Mouse (Mus musculus) spleen, adult 2 months (tissue): ENCODE results near the gene 2210408I21Rik. TPM values are rescaled to one million over a fixed set of nuclear protein-coding genes. Genes with fewer than 3 reads are reported as not detected.

Experiments used
- DNase-seq, 2 experiments: peaks; one replicate each; pipeline versions ENCODE4 v3.0.0 to v3.0.0-alpha.2; 2012 to 2021; ENCODE audit warnings: low spot score in 2 of 2, low read depth in 1 of 2
- H3K27ac ChIP-seq: fragments of 200-500 bp; 2 replicates; pipeline ENCODE4 v1.5.1; 2012; ENCODE audit warnings: low read length, inconsistent platforms; ENCODE audit not compliant: insufficient read depth
- H3K27me3 ChIP-seq: fragments of 200-500 bp; 2 replicates; pipeline ENCODE4 v1.6.1; 2012; ENCODE audit warnings: mild to moderate bottlenecking, moderate library complexity, low read length, inconsistent platforms; ENCODE audit not compliant: control insufficient read depth, insufficient read depth
- H3K36me3 ChIP-seq: fragments of 200-500 bp; 2 replicates; pipeline ENCODE4 v1.6.1; 2012; ENCODE audit warnings: mild to moderate bottlenecking, low read length, inconsistent platforms; ENCODE audit not compliant: control insufficient read depth, insufficient read depth
- H3K4me1 ChIP-seq: fragments of 200-500 bp; 2 replicates; pipeline ENCODE4 v1.6.1; 2011; ENCODE audit warnings: inconsistent platforms; ENCODE audit not compliant: control insufficient read depth, insufficient read depth, insufficient read length
- H3K4me3 ChIP-seq: fragments of 200-500 bp; 2 replicates; pipeline ENCODE4 v1.5.1; 2011; ENCODE audit warnings: mild to moderate bottlenecking, inconsistent platforms; ENCODE audit not compliant: insufficient read depth, insufficient read length; ENCODE audit errors: extremely low read depth
- CTCF ChIP-seq: fragments of 200-500 bp; IDR thresholded peaks from 2 replicates; pipeline ENCODE4 v1.5.1; 2011; ENCODE audit warnings: mild to moderate bottlenecking, inconsistent platforms; ENCODE audit not compliant: insufficient read depth, insufficient read length, insufficient replicate concordance; ENCODE audit errors: extremely low read depth
- POLR2A ChIP-seq: fragments of 200-500 bp; IDR thresholded peaks from 2 replicates; pipeline ENCODE4 v1.6.1; 2011; ENCODE audit warnings: low read depth, low read length, inconsistent platforms
- WGBS: fragments of 180-500 bp; shearing (Covaris S2); methylation state at CpG from one replicate; pipeline ENCODE4 v1.1.7; 2018; 5-methylcytosine and 5-hydroxymethylcytosine counted together
- polyA plus RNA-seq: library from polyadenylated mRNA; depleted of rRNA; stranded (reverse); fragments of >200 nt; gene quantifications from 2 replicates; pipeline ENCODE4 v1.2.3, GENCODE M21; 2012

Gene 2210408I21Rik
- polyA plus RNA-seq, 1 experiment, result 0.14 TPM

DNA sequence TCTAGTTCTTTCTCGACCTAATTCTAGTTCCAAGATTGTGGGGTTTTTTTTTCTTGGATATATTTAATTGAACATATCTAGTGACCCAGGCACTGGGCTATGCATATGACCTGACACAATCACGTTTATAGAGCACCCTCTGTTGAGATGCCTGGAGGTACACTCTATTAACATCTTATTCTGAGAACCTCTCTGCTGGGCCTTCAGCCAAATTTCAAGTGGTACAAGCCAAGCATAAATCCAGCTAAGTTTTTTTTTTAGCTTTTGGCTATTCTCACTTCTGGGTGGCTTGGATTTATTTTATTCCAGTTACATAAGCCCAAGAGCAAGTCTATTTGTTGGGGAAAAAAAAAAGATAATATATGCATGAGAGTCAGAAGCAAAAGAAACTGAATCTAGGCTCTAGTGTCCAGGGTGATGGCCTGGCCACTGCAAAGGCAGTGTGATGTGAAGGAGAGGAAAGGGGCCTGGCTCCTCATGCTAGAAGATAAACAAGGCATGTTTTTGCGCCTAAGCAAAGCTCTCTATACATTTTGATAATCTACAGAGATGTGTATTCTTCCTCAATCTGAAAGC lies 139.9 kb downstream of the 2210408I21Rik start:
- Histone ChIP-seq H3K4me3 (no peak overlapping the region), H3K27me3 (no peaks in the 10 kb centered on the region), H3K4me1 (no peaks in the 10 kb centered on the region), H3K27ac (no peak overlapping the region), H3K36me3 (no peaks in the 10 kb centered on the region)
- TF ChIP-seq POLR2A (no peak), CTCF (no peak)
- DNase-seq, result no peak
- WGBS, result 75% methylated on average over 3 of the region's 3 CpGs

DNA sequence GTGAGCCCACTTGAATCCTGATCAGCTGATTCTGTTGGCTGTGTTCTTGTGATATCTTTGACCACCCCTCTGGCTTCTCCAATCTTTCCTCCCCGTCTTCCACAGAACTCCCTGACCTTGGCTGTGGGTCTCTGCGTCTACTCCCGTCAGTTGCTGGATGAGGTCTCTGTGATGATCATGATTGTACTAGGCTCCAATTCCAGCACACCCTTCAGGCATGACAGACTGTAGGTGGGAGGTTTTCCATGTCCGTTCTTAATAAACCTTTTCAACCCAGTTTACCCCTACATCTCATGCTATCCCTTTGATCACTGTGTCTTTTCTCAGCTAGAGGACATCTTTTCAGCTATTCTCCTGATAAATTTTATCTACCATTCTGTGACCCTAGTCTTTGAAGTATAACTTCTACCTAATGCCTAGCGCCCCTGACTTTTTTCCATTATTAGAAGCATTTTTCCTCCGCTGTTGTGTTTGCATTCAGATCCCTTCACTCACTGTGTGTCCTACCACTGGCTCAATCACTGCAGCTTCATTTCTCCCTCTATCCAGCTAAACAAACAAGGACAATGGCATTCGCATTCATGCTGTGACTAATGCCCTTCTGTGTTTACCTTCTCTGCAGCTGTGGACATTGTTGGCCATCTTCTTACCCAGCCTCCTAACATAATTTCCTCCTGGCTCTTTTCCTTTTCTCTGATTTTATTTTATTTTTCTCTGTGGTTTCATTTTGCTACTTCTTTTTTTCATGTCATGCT lies 143.5 kb downstream of the 2210408I21Rik start:
- TF ChIP-seq CTCF (no peak), POLR2A (no peak)
- H3K4me1 ChIP-seq, result no peaks in the 10 kb centered on the region
- WGBS, result 91% methylated on average over 7 of the region's 7 CpGs
- DNase-seq, result no peak
- no peaks in the 10 kb centered on the region for H3K36me3 ChIP-seq
- H3K27ac ChIP-seq, result no peak overlapping the region
- H3K4me3 ChIP-seq, result no peak overlapping the region
- no peaks in the 10 kb centered on the region for H3K27me3 ChIP-seq

DNA sequence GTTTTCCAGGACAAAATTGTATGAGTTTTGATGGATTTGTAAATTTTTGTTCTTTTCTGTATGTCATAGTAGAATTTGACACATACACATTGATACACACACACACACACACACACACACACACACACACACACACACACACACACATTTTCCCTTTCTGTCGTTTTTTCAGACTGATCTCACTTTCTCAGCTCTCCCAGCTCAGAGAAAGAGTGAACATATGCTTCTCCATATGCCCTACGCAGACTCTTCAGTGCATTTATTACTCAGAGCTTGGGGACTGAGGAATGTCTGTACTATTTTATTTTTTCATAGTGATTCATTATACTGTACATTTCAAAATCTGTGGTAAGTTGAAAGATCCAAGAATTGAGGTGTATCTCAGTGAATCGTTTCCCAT lies 160.2 kb downstream of the 2210408I21Rik start:
- Histone ChIP-seq H3K27me3 (no peaks in the 10 kb centered on the region), H3K4me3 (no peak overlapping the region), H3K27ac (no peak overlapping the region), H3K4me1 (no peaks in the 10 kb centered on the region), H3K36me3 (no peaks in the 10 kb centered on the region)
- no peak for DNase-seq
- 81% methylated on average over 3 of the region's 3 CpGs for WGBS
- TF ChIP-seq CTCF (no peak), POLR2A (no peak)

DNA sequence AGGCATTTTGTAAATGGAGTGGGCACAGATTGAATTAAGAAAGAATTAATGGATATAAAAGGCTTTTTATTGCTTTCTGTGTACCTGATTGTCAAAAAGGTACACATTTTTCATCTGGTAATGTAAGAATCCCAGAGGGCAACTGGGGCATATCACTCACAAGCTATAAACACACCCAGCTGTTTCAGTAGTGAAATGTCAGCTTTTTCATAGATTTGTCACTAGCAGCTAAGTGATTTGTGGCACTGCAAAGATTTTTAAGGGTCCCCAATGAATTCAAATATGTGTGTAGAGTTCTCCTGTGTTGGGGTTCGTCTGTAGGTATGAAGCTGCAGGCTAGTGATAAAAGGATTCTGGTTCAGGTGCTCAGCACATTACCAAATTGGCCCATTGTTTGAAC lies 188.8 kb downstream of the 2210408I21Rik start:
- Histone ChIP-seq H3K27me3 (no peaks in the 10 kb centered on the region), H3K27ac (no peak overlapping the region), H3K36me3 (no peaks in the 10 kb centered on the region), H3K4me1 (no peaks in the 10 kb centered on the region), H3K4me3 (no peak overlapping the region)
- 84% methylated on average over 1 of the region's 1 CpGs for WGBS
- TF ChIP-seq CTCF (no peak), POLR2A (no peak)
- DNase-seq, result no peak

DNA sequence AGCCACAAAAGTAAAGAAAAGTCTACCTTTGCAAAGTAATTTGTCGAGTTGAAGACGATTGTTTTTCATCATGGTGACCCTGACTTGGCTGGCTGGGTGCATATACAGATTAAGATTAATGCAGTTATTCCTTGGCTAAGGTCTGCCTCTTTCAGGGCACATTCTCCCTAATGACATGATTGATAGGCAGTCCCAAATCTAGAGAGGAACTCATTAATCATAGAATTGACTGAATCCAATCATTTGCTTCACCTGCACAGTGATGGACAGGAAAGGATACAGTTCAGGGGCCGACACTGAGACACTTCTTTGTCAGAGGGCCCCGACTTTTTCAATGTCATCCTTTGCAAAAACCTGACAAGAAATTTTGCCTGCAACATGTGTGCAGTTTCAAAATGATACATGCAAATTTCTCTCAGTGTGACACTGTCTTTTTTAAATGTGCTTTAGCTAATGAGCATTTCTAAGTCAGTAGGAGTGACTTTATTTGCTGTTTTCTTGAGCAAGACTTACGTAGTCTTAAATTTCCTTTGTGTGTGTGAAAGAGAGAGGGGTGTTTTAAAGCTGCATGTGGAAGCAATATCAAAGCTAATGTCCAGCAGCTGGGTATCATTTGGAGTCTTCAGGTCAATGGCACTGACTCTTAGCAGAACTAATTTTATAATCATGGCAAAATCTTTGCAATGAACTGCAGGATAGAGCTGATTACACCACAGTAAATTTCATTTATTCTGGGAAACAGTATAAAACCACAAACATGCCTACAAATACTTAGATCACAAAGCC lies 191.0 kb downstream of the 2210408I21Rik start:
- no peak overlapping the region for H3K4me3 ChIP-seq
- H3K4me1 ChIP-seq, result no peaks in the 10 kb centered on the region
- no peak overlapping the region for H3K27ac ChIP-seq
- 84% methylated on average over 5 of the region's 5 CpGs for WGBS
- TF ChIP-seq CTCF (no peak), POLR2A (no peak)
- H3K36me3 ChIP-seq, result no peaks in the 10 kb centered on the region
- no peak for DNase-seq
- no peaks in the 10 kb centered on the region for H3K27me3 ChIP-seq

DNA sequence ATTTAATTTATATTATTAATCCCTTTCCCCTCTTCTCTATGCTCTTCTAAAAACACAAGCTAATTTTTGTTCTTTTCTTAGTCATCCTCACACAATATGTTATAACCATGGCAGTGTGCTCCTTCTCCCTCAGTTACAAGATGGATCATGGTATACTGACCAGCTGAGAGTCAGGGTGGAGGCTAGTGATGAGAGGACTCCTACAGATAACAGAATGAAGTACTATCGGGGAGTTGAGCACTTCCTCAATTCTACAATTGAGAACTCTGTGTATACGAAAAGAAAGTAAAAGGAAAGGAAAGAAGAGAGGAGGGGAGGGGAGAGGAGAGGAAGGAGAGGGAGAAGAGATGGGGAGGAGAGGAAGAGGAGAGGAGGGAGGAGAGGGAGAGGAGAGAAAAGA lies 206.8 kb downstream of the 2210408I21Rik start:
- H3K27me3 ChIP-seq, result no peaks in the 10 kb centered on the region
- H3K27ac ChIP-seq, result no peak overlapping the region
- TF ChIP-seq CTCF, result no peak
- H3K4me1 ChIP-seq, result no peaks in the 10 kb centered on the region
- no peaks in the 10 kb centered on the region for H3K36me3 ChIP-seq
- no peak overlapping the region for H3K4me3 ChIP-seq
- no peak for DNase-seq
- WGBS, result 61% methylated on average over 2 of the region's 2 CpGs
